Mouse (Mus musculus) stomach, postnatal 0 days (tissue): ENCODE data around the gene Ubr4. TPM values are rescaled to one million over a fixed set of nuclear protein-coding genes. Genes with fewer than 3 reads are reported as not detected.

ENCODE experiments used
- ATAC-seq: fragments of 200-750 bp; cut with Nextera tagmentation; 2 replicates; pipeline ENCODE4 v1.8.0; 2017; ENCODE audit not compliant: low FRiP score, low TSS enrichment
- DNase-seq: peaks from one replicate; pipeline ENCODE4 v3.0.0-alpha.2; 2016; ENCODE audit warnings: low spot score
- H3K27ac ChIP-seq: fragments of 300-500 bp; sonication (generic); replicated peaks from 2 replicates; pipeline ENCODE4 v1.5.1; 2014; ENCODE audit warnings: mild to moderate bottlenecking, control low read depth
- H3K27me3 ChIP-seq: fragments of 300-500 bp; sonication (generic); 2 replicates; pipeline ENCODE4 v1.6.1; 2014; ENCODE audit warnings: low read length; ENCODE audit not compliant: control insufficient read depth, insufficient read depth
- H3K36me3 ChIP-seq: fragments of 300-500 bp; sonication (generic); 2 replicates; pipeline ENCODE4 v1.6.1; 2014; ENCODE audit warnings: low read length, mixed read lengths; ENCODE audit not compliant: control insufficient read depth, insufficient read depth
- H3K4me1 ChIP-seq: fragments of 300-500 bp; sonication (generic); replicated peaks from 2 replicates; pipeline ENCODE4 v1.6.1; 2014; ENCODE audit warnings: antibody characterized with exemption; ENCODE audit not compliant: control insufficient read depth, insufficient read depth
- H3K4me2 ChIP-seq: fragments of 300-500 bp; sonication (generic); replicated peaks from 2 replicates; pipeline ENCODE4 v1.6.1; 2014; ENCODE audit warnings: low read depth, mild to moderate bottlenecking, control low read depth, moderate library complexity
- H3K4me3 ChIP-seq: fragments of 300-500 bp; sonication (generic); 2 replicates; pipeline ENCODE4 v1.5.1; 2014; ENCODE audit warnings: low read depth, low read length, control low read depth
- H3K9ac ChIP-seq: fragments of 300-500 bp; sonication (generic); 2 replicates; pipeline ENCODE4 v1.6.1; 2014; ENCODE audit warnings: mild to moderate bottlenecking, low read length, control low read depth, mixed read lengths
- H3K9me3 ChIP-seq: fragments of 300-500 bp; sonication (generic); 2 replicates; pipeline ENCODE4 v1.6.1; 2016; ENCODE audit warnings: low read length; ENCODE audit not compliant: control insufficient read depth
- CTCF ChIP-seq: IDR thresholded peaks from 2 replicates; pipeline ENCODE4 v1.5.1; 2016; ENCODE audit warnings: antibody characterized with exemption, low read depth, mild to moderate bottlenecking, moderate library complexity
- EP300 ChIP-seq: optimal IDR thresholded peaks from 2 replicates; pipeline ENCODE3; 2016; ENCODE audit warnings: antibody characterized with exemption
- WGBS: fragments of 180-500 bp; shearing (Covaris S2); extraction: QIAGEN DNeasy Blood & Tissue Kit; methylation state at CpG from one replicate; pipeline ENCODE4 v1.1.7; 2014; 5-methylcytosine and 5-hydroxymethylcytosine counted together
- polyA plus RNA-seq: library from polyadenylated mRNA; unstranded; fragments of >200 nt; fragmentation: Nextera tagmentation; extraction: Ambion mirVana; gene quantifications from 2 replicates; pipeline ENCODE4 v1.2.1, GENCODE M21; 2015

The Ubr4 gene
- polyA plus RNA-seq, 1 experiment from 2014 or later, result 32.8 TPM

DNA sequence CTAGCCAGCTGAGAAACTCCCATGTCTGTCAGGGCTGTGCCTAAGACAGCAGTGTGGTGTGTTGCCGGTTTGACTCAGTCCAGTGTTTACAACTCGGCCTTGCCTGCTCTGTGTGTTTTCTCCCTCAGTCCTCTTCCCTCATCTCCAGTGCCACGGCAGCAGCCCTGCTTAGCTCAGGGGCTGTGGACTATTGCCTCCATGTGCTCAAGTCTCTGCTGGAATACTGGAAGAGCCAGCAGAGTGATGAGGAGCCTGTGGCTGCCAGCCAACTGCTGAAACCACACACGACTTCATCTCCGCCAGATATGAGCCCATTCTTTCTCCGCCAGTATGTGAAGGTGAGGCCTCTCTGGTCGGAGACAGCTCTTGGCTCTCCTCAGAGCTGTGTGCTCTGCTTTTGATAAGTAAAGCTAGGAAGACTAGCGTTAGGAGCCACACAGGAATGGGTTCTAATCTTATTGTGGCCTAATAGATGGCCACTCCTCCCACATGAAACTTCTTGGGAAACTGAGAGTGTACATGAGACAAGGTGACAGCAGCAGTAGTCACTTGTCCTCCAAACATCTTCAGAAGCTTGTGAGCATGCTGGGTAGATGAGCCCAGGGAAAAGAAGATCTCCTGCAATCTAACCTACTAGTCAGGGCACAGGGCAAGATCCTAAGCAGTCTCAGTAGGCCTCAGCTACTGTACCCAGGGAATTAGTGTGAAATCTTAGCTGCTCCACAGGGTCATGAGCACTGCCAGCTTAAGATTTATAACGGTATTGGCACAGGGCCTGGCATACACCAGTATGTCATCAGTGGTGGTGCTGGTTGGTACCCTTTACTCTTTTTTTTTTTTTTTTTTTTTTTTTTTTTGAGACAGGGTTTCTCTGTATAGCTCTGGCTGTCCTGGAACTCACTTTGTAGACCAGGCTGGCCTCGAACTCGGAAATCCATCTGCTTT, 94.6 kb downstream of the Ubr4 start:
- WGBS, result 83% methylated on average over 11 of the region's 11 CpGs
- Histone ChIP-seq H3K27me3 (no peaks in the 10 kb centered on the region), H3K9me3 (no peaks in the 10 kb centered on the region), H3K36me3 (peaks cover 68% of the 10 kb centered on the region), H3K4me3 (no peak overlapping the region), H3K9ac (no peak overlapping the region), H3K4me2 (no peak overlapping the region), H3K27ac (no peak overlapping the region), H3K4me1 (no peaks in the 10 kb centered on the region)
- TF ChIP-seq EP300, result no peak
- TF ChIP-seq CTCF, result no peak
- DNase-seq (no peak), ATAC-seq (no peak)

- no peak for ATAC-seq
- Histone ChIP-seq H3K4me2 (no peak overlapping the region), H3K4me1 (no peaks in the 10 kb centered on the region), H3K4me3 (no peak overlapping the region), H3K27ac (no peak overlapping the region), H3K9ac (no peak overlapping the region), H3K9me3 (no peaks in the 10 kb centered on the region), H3K27me3 (no peaks in the 10 kb centered on the region), H3K36me3 (peaks cover 57% of the 10 kb centered on the region)
- no peak for DNase-seq
- WGBS, result 90% methylated on average over 8 of the region's 8 CpGs
- TF ChIP-seq EP300 (no peak), CTCF (no peak)
These were observed 100.7 kb downstream of the Ubr4 start for GRCm38 (mm10) chr4:139452944-139453700.

GRCm38 (mm10) chr4:139454339-139454738, 101.9 kb downstream of the Ubr4 start:
- Histone ChIP-seq H3K9me3 (no peaks in the 10 kb centered on the region), H3K9ac (no peak overlapping the region), H3K4me2 (no peak overlapping the region), H3K4me3 (no peak overlapping the region), H3K36me3 (peaks cover 56% of the 10 kb centered on the region), H3K4me1 (no peaks in the 10 kb centered on the region), H3K27ac (no peak overlapping the region), H3K27me3 (no peaks in the 10 kb centered on the region)
- ATAC-seq, result no peak
- no peak for DNase-seq
- 84% methylated on average over 6 of the region's 6 CpGs for WGBS
- TF ChIP-seq CTCF (no peak), EP300 (no peak)

GRCm38 (mm10) chr4:139459970-139460369, 107.6 kb downstream of the Ubr4 start:
- 91% methylated on average over 15 of the region's 15 CpGs for WGBS
- Histone ChIP-seq H3K27ac (no peak overlapping the region), H3K9ac (no peak overlapping the region), H3K4me1 (no peaks in the 10 kb centered on the region), H3K27me3 (no peaks in the 10 kb centered on the region), H3K36me3 (peaks cover 70% of the 10 kb centered on the region), H3K9me3 (no peaks in the 10 kb centered on the region), H3K4me2 (no peak overlapping the region), H3K4me3 (no peak overlapping the region)
- TF ChIP-seq CTCF (no peak), EP300 (no peak)
- no peak for ATAC-seq
- no peak for DNase-seq

- H3K4me1 ChIP-seq, result no peaks in the 10 kb centered on the region
- TF ChIP-seq EP300 (no peak), CTCF (no peak)
- peaks cover 70% of the 10 kb centered on the region for H3K36me3 ChIP-seq
- DNase-seq, result no peak
- H3K27ac ChIP-seq, result no peak overlapping the region
- no peaks in the 10 kb centered on the region for H3K27me3 ChIP-seq
- H3K4me3 ChIP-seq, result no peak overlapping the region
- H3K9ac ChIP-seq, result no peak overlapping the region
- H3K9me3 ChIP-seq, result no peaks in the 10 kb centered on the region
- ATAC-seq, result no peak
- 86% methylated on average over 12 of the region's 12 CpGs for WGBS
- no peak overlapping the region for H3K4me2 ChIP-seq
These were observed 111.8 kb downstream of the Ubr4 start for GRCm38 (mm10) chr4:139464163-139464562.

- H3K27ac ChIP-seq, result no peak overlapping the region
- peaks cover 75% of the 10 kb centered on the region for H3K36me3 ChIP-seq
- 92% methylated on average over 6 of the region's 6 CpGs for WGBS
- no peak for TF ChIP-seq CTCF
- no peak for TF ChIP-seq EP300
- ATAC-seq (no peak), DNase-seq (no peak)
- H3K27me3 ChIP-seq, result no peaks in the 10 kb centered on the region
- no peak overlapping the region for H3K9ac ChIP-seq
- H3K9me3 ChIP-seq, result no peaks in the 10 kb centered on the region
- H3K4me3 ChIP-seq, result no peak overlapping the region
- H3K4me2 ChIP-seq, result no peak overlapping the region
- no peaks in the 10 kb centered on the region for H3K4me1 ChIP-seq
These were observed 114.1 kb downstream of the Ubr4 start for GRCm38 (mm10) chr4:139466541-139466940.
